Mouse (Mus musculus): ENCODE measurements around the gene AA986860.

AA986860 gene

DNA sequence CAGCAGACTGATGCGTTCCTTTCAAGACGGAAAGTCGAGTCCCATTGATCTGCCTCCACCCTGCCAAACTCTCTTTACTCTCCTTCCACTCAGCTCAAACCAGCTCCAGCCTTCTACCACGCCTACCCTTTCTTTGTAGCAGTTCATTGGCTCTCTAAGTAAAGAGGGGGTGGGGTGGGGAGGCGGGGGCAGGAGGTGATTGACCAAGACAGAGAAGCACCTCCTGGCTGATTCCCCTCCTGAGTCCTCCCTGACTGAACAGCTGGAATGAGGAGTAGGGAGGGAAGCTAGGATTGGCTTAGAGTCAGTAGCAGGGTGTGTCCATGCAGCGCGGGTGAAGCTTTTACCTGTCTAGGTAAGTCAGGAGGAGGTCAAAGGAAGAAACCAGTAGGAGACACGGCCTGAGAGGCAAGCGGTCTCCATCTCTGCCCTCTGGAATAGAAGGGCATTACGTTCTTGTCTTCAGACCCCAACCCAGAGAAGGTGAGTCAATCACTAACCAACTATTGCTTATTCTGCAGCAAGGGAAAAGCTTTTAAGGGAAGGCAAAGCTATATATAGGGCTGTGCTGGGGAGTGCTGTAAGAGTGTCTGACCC is at the start of gene AA986860:
Gene AA986860 (plus strand): TSS at position 236 of the 597 bp plus-strand sequence.
- in situ Hi-C loops (cut with MboI, MseI), result no loop called here

- in situ Hi-C loops (cut with MboI, MseI), result no loop called here
Observed at GRCm38 (mm10) chr1:130683905-130684304, 47.9 kb upstream of the AA986860 start.

- in situ Hi-C loops (cut with MboI, MseI), result no loop called here
Observed at GRCm38 (mm10) chr1:130698601-130699000, 33.2 kb upstream of the AA986860 start.

DNA sequence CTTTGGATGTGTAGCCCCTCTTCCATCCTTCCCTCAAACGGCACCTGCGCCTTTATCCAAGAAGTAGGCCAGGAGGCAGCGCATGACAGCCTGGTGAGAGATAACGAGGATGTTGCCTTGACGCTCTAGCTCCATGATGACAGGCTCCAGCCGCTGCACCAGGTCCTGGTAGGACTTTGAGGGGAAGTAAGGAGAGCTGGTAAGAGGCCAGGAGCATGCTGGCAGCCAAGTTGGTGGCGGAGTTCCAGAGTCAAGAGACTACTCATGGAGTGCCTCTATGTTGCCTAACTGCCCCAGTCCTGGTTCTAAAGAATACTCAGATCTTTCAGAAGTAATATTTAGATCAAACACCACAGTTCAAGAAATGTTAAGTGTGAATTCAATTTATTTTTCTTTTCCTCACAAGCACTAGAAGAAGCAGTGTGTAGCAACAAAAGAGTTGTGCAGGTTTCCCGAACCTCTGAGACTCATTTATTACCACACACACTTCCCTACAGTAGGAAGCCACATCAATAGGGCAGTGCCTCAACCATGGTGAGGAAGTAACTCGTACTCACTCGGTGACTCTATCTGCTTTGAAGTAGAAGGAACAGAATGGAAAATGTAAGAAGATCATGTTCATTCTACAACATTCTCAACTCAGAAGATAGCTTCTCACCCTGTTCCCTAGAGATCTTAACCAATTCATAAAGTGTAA is 31.7 kb upstream of the AA986860 start:
- in situ Hi-C loops (cut with MboI, MseI), result no loop called here

GRCm38 (mm10) chr1:130701976-130702375 is 29.8 kb upstream of the AA986860 start:
- in situ Hi-C loops (cut with MboI, MseI), result no loop called here

- in situ Hi-C loops (cut with MboI, MseI), result no loop called here
Observed at GRCm38 (mm10) chr1:130703613-130704012, 28.2 kb upstream of the AA986860 start.

DNA sequence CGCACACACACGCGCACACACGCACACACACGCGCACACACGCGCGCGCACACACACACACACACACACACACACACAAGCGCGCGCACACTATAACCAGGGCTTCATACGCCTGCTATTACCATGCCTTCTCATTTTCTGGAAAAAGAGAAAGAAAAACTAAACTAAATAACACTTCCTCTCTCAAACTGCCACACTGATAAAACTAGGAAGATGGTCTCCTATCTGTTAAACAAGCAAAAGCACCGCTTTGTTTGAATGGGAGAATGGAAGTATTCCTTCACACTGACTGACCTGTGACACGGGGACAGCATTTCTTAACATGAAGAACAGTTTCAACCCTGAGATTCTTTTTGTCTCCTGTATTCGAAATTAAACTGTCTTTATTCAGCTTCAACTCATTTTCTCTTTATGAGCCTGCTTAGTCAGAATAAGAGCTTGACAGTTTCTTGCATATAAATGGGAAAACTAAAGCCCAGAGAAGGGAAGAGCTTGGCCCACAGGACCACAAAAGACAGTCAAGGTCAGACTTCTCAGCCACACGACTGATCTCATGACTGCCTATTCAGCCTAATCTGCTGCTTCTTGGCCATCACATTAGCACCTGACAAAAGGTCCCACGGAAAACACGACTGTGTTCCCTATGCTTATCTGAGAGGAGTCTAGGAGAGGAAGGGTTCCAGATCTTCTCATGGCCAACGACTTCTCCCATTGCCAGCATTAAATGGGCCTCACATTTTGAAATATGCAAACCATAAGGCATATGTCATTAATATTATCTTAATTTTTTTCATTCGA is 21.3 kb upstream of the AA986860 start:
- in situ Hi-C loops (cut with MboI, MseI), result no loop called here

DNA sequence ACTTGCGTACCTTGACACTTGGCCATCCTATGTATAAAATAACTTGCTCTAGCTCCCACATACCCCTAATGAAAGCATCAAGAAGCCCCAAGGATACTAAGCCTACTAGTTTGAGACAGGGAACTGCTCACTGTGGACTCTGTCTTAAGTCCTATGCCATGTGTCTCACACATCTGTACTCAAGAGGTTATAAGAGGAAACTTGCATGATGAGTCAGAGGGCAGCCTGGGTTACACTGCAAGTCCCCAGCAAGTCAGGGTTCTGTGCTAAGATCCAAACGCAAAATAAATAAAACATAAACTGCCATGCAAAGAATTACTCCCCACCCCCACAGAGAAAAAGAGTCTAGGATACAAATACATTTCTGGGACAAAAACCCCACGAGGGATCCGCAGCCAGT is 17.7 kb upstream of the AA986860 start:
- in situ Hi-C loops (cut with MboI, MseI), result no loop called here

DNA sequence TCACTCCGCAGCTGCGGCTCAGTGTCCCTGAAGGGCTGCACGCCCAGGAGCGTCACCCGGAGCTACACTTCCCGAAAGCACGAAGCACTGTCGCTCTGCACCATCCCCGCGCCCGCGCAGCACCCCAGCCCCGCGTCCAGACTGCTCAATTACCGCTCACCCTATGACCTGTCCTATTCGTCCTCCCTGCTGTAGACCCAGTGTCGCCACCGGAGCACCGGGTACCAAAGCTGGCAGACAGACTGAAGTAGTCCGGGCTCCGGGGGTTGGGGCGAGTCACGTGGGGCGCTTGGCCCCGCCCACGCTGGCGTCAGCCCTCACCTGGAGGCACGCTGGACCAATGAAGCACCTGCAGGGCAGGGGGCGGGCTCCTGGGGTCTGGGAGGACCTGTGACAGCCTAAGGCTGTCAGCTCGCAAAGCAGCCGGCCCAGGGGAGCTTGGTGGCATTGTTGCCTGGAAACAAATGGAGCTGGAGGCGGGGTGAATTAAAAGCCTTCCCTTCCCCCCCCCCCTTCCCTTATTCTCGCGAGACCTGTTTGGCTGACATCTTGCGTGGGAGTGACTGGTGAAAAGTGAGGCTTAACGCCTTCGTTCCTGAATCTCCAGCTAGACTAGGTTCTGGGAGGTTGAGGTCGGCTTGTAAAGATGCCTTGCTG is 16.1 kb upstream of the AA986860 start, which contains the start of gene Gm29427:
Gene Gm29427 (minus strand): TSS at position 239 of the 657 bp plus-strand sequence.
- in situ Hi-C loops (cut with MboI, MseI), result no loop called here

- in situ Hi-C loops (cut with MboI, MseI), result no loop called here
Observed at GRCm38 (mm10) chr1:130716218-130716512, 15.6 kb upstream of the AA986860 start.

DNA sequence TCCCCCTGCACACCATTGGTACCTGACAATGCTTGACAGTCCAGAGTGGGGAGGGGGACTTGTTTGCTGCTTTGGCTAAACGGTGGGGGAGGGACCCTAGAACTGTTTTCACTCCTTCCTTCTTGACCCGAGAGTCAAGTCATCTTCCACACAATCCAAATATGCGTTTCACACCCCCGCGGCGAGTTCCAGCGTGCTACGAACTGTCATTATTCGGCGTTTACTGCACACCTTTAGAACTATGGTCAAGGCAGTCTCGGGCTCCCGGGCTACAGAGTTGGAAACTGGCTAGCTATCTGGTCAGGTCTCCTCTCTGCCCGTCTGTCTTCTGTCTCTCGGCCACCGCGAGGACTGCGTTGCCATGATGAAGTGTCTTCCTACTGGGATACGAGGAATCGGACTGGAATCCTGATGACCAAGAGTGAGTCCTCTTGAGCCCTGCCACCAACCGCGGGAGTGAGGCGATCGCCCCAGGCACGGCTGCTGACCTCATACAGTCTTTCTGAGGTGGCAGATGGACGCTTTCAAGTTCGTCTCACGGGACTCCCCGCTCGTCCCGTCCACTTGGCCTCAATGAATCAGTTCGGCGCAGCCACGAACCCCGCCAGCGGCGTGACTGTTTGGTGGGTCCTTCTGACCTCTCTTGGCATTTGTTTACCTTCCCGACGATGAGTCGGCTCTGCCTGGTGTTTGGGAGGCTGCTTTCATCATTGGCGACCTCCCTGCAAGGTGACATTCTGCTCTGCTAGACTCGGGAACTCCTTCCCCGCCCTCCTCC is 15.1 kb upstream of the AA986860 start:
- in situ Hi-C loops (cut with MboI, MseI), result no loop called here

DNA sequence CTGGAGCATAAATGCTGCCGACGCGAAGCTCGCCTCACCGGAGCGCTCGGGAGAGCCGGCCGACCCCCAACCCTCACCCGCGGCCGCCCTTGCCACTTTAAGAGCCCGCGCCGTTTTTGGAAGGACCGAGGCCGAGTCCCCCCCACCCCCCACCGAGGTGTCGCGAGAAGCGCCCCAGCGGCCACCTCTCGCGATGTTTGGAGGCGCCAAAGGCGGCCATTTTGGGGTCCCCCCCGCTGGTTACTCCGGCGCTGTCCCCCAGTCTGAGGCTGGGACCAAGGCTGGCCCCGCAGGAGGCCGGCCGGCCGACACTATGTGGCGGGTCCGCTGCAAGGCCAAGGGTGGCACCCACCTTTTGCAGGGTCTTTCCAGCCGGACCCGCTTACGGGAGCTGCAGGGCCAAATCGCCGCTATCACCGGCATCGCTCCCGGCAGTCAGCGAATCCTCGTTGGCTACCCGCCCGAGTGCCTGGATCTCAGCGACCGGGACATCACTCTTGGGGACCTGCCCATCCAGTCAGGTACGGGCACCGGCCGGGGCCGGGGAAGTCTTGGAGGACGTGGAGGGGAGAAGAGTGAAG is 14.4 kb upstream of the AA986860 start, which contains the start of gene Yod1:
Gene Yod1 (plus strand): TSS at position 37 of the 581 bp plus-strand sequence.
- in situ Hi-C loops (cut with MboI, MseI), result no loop called here

- in situ Hi-C loops (cut with MboI, MseI), result loop anchor here in 1 of 2 experiments (10.0 kb wide), 1 partner anchor 1181 kb away; no protein-coding TSS in a partner anchor
Observed at GRCm38 (mm10) chr1:130724206-130724605, 7.6 kb upstream of the AA986860 start.

DNA sequence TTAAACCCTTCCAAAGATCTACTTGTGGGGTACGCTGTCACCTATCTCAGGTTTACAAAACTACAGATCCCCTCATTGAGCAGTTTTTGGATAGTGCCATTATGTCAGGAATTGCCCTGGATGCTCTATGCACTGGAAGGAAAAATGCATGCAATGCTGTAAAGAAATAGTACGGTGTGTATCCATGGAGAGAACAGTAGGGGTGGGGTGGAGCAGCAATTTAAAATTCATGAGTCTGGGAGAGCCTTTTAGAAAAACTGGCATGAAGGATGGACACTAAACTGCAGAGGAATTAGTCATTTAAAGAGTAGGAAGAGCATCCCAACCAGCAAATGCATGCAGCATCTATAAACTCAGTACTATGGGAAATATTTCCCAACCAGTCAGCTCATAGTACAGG is 5.4 kb upstream of the AA986860 start:
- in situ Hi-C loops (cut with MboI, MseI), result loop anchor here in 1 of 2 experiments (10.0 kb wide), 1 partner anchor 1178 kb away; no protein-coding TSS in a partner anchor

DNA sequence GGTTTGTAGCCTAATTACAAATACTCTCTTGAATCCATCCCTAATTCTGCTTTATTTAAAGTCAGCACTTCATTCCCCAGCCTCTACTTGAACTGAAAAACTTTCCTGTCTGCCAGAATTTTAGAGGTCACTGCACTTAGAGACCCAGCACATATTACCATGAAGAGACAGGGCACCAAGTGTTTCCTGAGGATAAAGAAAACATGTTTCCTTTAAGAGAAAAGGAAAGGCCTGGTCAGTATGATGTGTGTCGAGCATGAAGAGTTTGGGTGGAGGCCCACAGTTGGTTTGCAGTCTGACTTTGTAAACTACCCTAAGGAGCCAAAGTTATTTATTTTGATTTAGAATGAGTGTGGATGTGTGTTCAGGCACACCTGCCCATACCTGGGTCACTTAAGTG is 3.7 kb upstream of the AA986860 start:
- in situ Hi-C loops (cut with MboI, MseI), result loop anchor here in 1 of 2 experiments (10.0 kb wide), 1 partner anchor 1177 kb away; no protein-coding TSS in a partner anchor

- in situ Hi-C loops (cut with MboI, MseI), result loop anchor here in 1 of 2 experiments (10.0 kb wide), 1 partner anchor 1176 kb away; no protein-coding TSS in a partner anchor
Observed at GRCm38 (mm10) chr1:130728708-130729107, 3.1 kb upstream of the AA986860 start.

DNA sequence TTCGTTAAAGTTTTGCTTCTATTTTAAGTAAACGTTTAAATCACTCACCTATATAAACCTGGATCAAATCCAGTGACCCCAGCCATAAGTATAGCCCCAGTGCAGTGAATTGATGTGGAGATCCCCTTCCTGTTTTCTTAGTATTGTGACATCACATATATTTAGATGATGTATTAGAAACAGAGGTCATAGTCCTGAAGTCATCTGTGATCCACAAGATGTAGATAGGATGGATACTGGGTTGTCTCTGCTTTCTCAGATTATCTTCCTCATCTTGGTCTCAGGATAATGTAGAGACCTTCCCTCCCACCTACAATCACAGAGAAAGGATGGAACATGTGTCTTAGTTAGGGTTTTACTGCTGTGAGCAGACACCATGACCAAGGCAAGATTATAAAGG is 2.6 kb upstream of the AA986860 start, which contains the start of gene Pfkfb2:
Gene Pfkfb2 (minus strand): TSS at position 101 of the 400 bp plus-strand sequence.
- in situ Hi-C loops (cut with MboI, MseI), result loop anchor here in 1 of 2 experiments (10.0 kb wide), 1 partner anchor 1176 kb away; no protein-coding TSS in a partner anchor

DNA sequence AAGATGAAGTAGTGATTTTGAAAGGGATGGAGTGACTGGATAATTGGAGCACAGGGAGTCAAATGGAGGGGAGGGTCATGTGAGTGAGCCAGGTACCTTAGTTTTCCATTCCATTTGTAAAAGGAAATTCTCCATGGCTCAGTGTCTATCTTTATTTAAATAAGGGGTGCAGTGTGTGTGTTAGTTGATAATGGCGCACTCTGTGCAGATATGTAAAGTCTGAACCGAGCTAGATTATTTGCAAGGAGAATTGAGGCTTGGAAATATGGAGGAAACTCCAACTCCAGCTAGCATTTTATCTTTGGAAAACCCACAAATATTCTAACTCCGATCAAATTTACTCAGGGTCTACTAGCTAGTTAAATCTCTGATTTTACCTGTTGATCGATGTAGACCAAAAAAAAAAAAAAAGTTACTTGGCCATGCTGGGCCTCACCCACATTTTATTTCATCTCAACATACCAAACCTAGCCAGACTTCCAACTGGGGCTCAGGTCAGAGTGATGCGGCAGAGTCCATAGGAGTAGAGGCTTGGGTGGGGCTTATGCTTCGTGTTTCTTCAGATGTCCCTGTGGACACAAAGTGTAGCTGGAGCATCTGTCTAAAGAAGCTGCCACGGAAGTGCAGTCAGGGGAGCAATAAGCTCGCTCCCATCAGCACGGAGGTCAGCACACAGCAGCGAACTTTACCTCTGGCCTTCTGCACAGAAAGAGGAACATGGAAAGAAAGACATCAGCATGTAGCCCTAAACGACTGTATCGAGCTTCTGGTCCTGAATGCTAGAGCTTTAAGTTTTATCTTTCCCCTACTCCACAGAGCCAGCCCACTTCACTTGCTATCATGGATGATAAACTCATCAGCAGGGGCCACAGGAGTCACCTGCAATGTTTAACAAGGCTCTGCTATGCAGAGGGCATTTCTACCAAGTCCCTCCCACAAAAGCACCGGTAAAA is 1.2 kb downstream of the AA986860 start:
- in situ Hi-C loops (cut with MboI, MseI), result no loop called here

DNA sequence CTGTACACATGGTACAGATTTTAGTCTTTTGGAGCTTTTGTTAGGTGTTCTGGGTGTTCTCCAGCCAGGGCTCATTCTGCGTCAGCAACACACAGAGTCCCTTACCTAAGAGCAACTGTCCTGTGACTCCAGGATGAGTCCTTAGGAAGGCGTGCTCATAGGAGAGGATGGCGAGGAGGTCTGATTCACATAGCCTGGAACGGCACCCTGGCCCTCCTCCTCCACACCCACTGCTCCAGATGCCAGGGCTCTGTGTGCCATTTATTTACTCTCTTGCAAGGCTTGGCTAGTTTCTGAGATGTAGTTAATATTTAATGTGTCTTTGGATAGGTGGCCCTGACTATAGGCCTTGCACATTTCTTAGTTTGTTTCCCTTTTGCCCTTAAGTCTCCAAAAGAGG is 1.9 kb downstream of the AA986860 start:
- in situ Hi-C loops (cut with MboI, MseI), result no loop called here
